Mouse (Mus musculus) heart, postnatal 36 days (tissue): ENCODE data around the gene Gm7544. TPM values are rescaled to one million over a fixed set of nuclear protein-coding genes. Genes with fewer than 3 reads are reported as not detected.
A peak's percentile ranks its signal among the peaks of the same experiment; 100 is the strongest.
"Not testable (repeated sequence)": the region's sequence is repeated elsewhere in the genome, so short reads cannot be mapped to it uniquely, and the experiment has no call there.

ENCODE experiments used
- DNase-seq, 2 experiments: peaks; one replicate each; pipeline ENCODE4 v3.0.0; 2021 to 2022
- intact Hi-C: fragments of 180-260 bp; cut with DNase I; formaldehyde crosslinking; loops from one replicate; pipeline ENCODE4 v1.15.1; 2025
- total RNA-seq, 2 experiments: library from RNA; stranded (reverse); gene quantifications; 2 replicates each; pipeline ENCODE4 v1.2.3; 2021

The Gm7544 gene
- not detected for total RNA-seq

GRCm38 (mm10) chr1:82955913-82956312 is at the start of gene Gm7544:
Gm7544 (minus strand) TSS chr1:82956013.
- DNase-seq, intact Hi-C loops: not testable (repeated sequence)

GRCm38 (mm10) chr1:83000306-83000705 is 44.5 kb upstream of the Gm7544 start, which contains the start of gene Gm47959:
Gm47959 (plus strand) TSS chr1:83000548.
- DNase-seq, intact Hi-C loops: not testable (repeated sequence)

- no peak for DNase-seq
- intact Hi-C loops, result no loop called here
Observed at GRCm38 (mm10) chr1:82993947-82994346, 38.1 kb upstream of the Gm7544 start.

- no peak for DNase-seq
Observed at GRCm38 (mm10) chr1:82992093-82992492, 36.3 kb upstream of the Gm7544 start.

GRCm38 (mm10) chr1:82991596-82991995 is 35.8 kb upstream of the Gm7544 start:
- intact Hi-C loops, result no loop called here
- DNase-seq, result no peak

More at GRCm38 (mm10) chr1:82992093-82992492, 36.3 kb upstream of the Gm7544 start:
- intact Hi-C loops, result no loop called here

GRCm38 (mm10) chr1:82991062-82991461 is 35.2 kb upstream of the Gm7544 start:
- DNase-seq, result no peak
- intact Hi-C loops, result no loop called here

GRCm38 (mm10) chr1:82987530-82988198 is 31.9 kb upstream of the Gm7544 start:
- intact Hi-C loops, result loop anchor here (1.0 to 10.0 kb wide), 3 partner anchors 149 to 433 kb away; partner anchors contain the start of gene Agfg1
- DNase-seq, result peak; percentile 33 to 35

GRCm38 (mm10) chr1:82986738-82987137 is 30.9 kb upstream of the Gm7544 start:
- DNase-seq, result no peak
- intact Hi-C loops, result loop anchor here (1.0 to 10.0 kb wide), 3 partner anchors 148 to 432 kb away; partner anchors contain the start of gene Agfg1

GRCm38 (mm10) chr1:82977840-82978239 is 22.0 kb upstream of the Gm7544 start:
- intact Hi-C loops, result no loop called here
- no peak for DNase-seq

- intact Hi-C loops, result no loop called here
- DNase-seq, result no peak
Observed at GRCm38 (mm10) chr1:82975750-82976149, 19.9 kb upstream of the Gm7544 start.

GRCm38 (mm10) chr1:82974342-82974741 is 18.5 kb upstream of the Gm7544 start:
- DNase-seq, result no peak
- intact Hi-C loops, result loop anchor here (5.0 kb wide), 1 partner anchor 137 kb away; the partner anchor contains the start of gene Agfg1

- intact Hi-C loops, result loop anchor here (5.0 kb wide), 1 partner anchor 137 kb away; the partner anchor contains the start of gene Agfg1
- no peak for DNase-seq
Observed at GRCm38 (mm10) chr1:82973901-82974300, 18.1 kb upstream of the Gm7544 start.

- no peak for DNase-seq
- intact Hi-C loops, result loop anchor here (5.0 kb wide), 1 partner anchor 136 kb away; the partner anchor contains the start of gene Agfg1
Observed at GRCm38 (mm10) chr1:82973244-82973643, 17.4 kb upstream of the Gm7544 start.

GRCm38 (mm10) chr1:82972046-82972445 is 16.2 kb upstream of the Gm7544 start:
- DNase-seq, result peak; percentile 7 to 14
- intact Hi-C loops, result loop anchor here (5.0 kb wide), 1 partner anchor 135 kb away; the partner anchor contains the start of gene Agfg1

GRCm38 (mm10) chr1:82966413-82966812 is 10.6 kb upstream of the Gm7544 start:
- intact Hi-C loops, result no loop called here
- DNase-seq, result no peak

GRCm38 (mm10) chr1:82959870-82960385 is 4.1 kb upstream of the Gm7544 start, which contains the start of gene Gm47955:
Gm47955 (plus strand) TSS chr1:82960286.
- intact Hi-C loops, result no loop called here
- DNase-seq, result no peak

GRCm38 (mm10) chr1:82948601-82949000 is 7.2 kb downstream of the Gm7544 start:
- no peak for DNase-seq
- intact Hi-C loops, result no loop called here

- intact Hi-C loops, DNase-seq: not testable (repeated sequence)
Observed at GRCm38 (mm10) chr1:82946029-82946428, 9.8 kb downstream of the Gm7544 start.

GRCm38 (mm10) chr1:82943295-82943694 is 12.5 kb downstream of the Gm7544 start, which contains the start of gene A030003K21Rik:
A030003K21Rik (minus strand) TSS chr1:82943388.
- DNase-seq, intact Hi-C loops: not testable (repeated sequence)

- intact Hi-C loops, DNase-seq: not testable (repeated sequence)
Observed at GRCm38 (mm10) chr1:82942505-82942904, 13.3 kb downstream of the Gm7544 start.

- intact Hi-C loops, result no loop called here
- DNase-seq, result no peak
Observed at GRCm38 (mm10) chr1:82938666-82939065, 17.1 kb downstream of the Gm7544 start.
